Mouse (Mus musculus): Measurements from ENCODE around the gene Vstm2l. TPM values are rescaled to one million over a fixed set of nuclear protein-coding genes. Genes with fewer than 3 reads are reported as not detected.

Gene Vstm2l
- total and polyA plus RNA-seq, 3 experiments: not detected

DNA sequence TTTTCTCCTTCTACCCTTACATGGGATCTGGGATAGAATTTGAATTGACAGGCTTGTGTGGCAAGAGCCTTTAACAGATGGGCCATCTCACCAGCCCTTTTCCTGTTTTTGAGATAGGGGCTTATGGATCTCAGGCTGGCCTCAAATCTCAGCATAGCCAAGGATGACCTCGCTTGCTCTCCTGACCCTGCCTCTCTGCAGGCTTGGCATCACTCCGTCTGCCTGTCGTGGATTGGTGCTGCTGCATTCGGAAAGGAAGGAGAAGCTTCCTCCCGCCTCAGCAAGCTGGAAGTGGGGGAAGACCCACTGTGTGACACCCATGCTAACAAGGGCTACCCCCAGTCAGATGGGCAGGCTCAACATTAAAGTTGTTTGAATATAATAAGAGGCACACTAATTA is 64.8 kb downstream of the Vstm2l start:
- DNase-seq (ENCODE audit: low spot score): no peak
- Histone ChIP-seq H3K4me1 (ENCODE audit: insufficient read depth, low read depth, low read length) (no peaks in the 10 kb centered on the region), H3K36me3 (replicated peaks) (peaks cover 47% of the 10 kb centered on the region), H3K9me3 (replicated peaks) (no peaks in the 10 kb centered on the region), H3K27me3 (ENCODE audit: insufficient read depth, low read length) (no peaks in the 10 kb centered on the region), H3K4me3 (ENCODE audit: low read depth, low read length) (no peak overlapping the region)
- ATAC-seq (ENCODE audit: extremely low read depth, insufficient number of reproducible peaks, low FRiP score, poor library complexity, severe bottlenecking): no peak
- no peak for TF ChIP-seq GATA2 (IDR thresholded peaks at IDR 0.05; ENCODE audit: borderline replicate concordance, low read depth, low read length)
- TF ChIP-seq CTCF (IDR thresholded peaks at IDR 0.05; ENCODE audit: low read depth, low read length): no peak
- no peak for TF ChIP-seq POLR2AphosphoS5 (IDR thresholded peaks at IDR 0.05; ENCODE audit: insufficient replicate concordance, low read depth, low read length)
- no peak for TF ChIP-seq GATA1 (IDR thresholded peaks at IDR 0.05; ENCODE audit: borderline replicate concordance, low read length)

- Histone ChIP-seq H3K36me3 (replicated peaks) (peaks cover 80% of the 10 kb centered on the region), H3K4me3 (ENCODE audit: low read depth, low read length) (no peak overlapping the region), H3K27me3 (ENCODE audit: insufficient read depth, low read length) (no peaks in the 10 kb centered on the region), H3K4me1 (ENCODE audit: insufficient read depth, low read depth, low read length) (no peaks in the 10 kb centered on the region), H3K9me3 (replicated peaks) (no peaks in the 10 kb centered on the region)
- TF ChIP-seq CTCF (IDR thresholded peaks at IDR 0.05; ENCODE audit: low read depth, low read length) (no peak), GATA1 (IDR thresholded peaks at IDR 0.05; ENCODE audit: borderline replicate concordance, low read length) (no peak), TAL1 (conservative IDR thresholded peaks at IDR 0.05; ENCODE audit: low read depth, low read length) (no peak), GATA2 (IDR thresholded peaks at IDR 0.05; ENCODE audit: borderline replicate concordance, low read depth, low read length) (no peak), POLR2AphosphoS5 (IDR thresholded peaks at IDR 0.05; ENCODE audit: insufficient replicate concordance, low read depth, low read length) (no peak)
- ATAC-seq (ENCODE audit: extremely low read depth, insufficient number of reproducible peaks, low FRiP score, poor library complexity, severe bottlenecking) (no peak), DNase-seq (ENCODE audit: low spot score) (no peak)
These were observed 68.3 kb downstream of the Vstm2l start for GRCm38 (mm10) chr2:157982727-157983126.

- DNase-seq (ENCODE audit: low spot score) (no peak), ATAC-seq (ENCODE audit: extremely low read depth, insufficient number of reproducible peaks, low FRiP score, poor library complexity, severe bottlenecking) (no peak)
- H3K27me3 ChIP-seq (ENCODE audit: insufficient read depth, low read length): no peaks in the 10 kb centered on the region
- no peaks in the 10 kb centered on the region for H3K9me3 ChIP-seq (replicated peaks)
- peaks cover 85% of the 10 kb centered on the region for H3K36me3 ChIP-seq (replicated peaks)
- no peak overlapping the region for H3K4me3 ChIP-seq (ENCODE audit: low read depth, low read length)
- no peak for TF ChIP-seq GATA1 (IDR thresholded peaks at IDR 0.05; ENCODE audit: borderline replicate concordance, low read length)
- TF ChIP-seq TAL1 (conservative IDR thresholded peaks at IDR 0.05; ENCODE audit: low read depth, low read length): no peak
- no peak for TF ChIP-seq CTCF (IDR thresholded peaks at IDR 0.05; ENCODE audit: low read depth, low read length)
- no peak for TF ChIP-seq GATA2 (IDR thresholded peaks at IDR 0.05; ENCODE audit: borderline replicate concordance, low read depth, low read length)
- no peak for TF ChIP-seq POLR2AphosphoS5 (IDR thresholded peaks at IDR 0.05; ENCODE audit: insufficient replicate concordance, low read depth, low read length)
- peaks cover 2% of the 10 kb centered on the region; the same call in 1 of the 2 replicates for H3K4me1 ChIP-seq (ENCODE audit: insufficient read depth, low read depth, low read length)
These were observed 68.8 kb downstream of the Vstm2l start for GRCm38 (mm10) chr2:157983276-157983675.

DNA sequence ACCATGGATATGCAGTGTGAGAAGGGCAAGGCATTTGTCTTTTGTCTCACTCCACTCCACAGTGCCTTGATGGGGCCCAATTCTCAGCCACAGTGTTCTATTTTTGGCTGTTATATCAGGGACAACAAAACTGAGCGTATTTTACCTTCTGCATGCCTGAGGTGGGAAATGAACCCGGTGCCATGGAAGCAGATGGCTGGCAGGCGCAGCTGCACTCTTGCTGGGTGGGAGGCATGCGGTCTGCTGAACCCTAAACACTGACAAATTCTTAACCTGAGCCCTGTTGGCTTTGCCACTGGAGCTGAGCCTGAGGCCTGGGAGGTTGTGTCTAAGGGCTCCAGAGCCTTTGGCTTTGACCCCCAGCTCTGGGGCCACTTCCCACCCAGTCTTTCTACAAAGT is 71.2 kb downstream of the Vstm2l start:
- ATAC-seq (ENCODE audit: extremely low read depth, insufficient number of reproducible peaks, low FRiP score, poor library complexity, severe bottlenecking) (no peak), DNase-seq (ENCODE audit: low spot score) (no peak)
- Histone ChIP-seq H3K4me3 (ENCODE audit: low read depth, low read length) (no peak overlapping the region), H3K4me1 (ENCODE audit: insufficient read depth, low read depth, low read length) (peaks cover 3% of the 10 kb centered on the region; the same call in 1 of the 2 replicates), H3K27me3 (ENCODE audit: insufficient read depth, low read length) (no peaks in the 10 kb centered on the region), H3K36me3 (replicated peaks) (peaks cover 95% of the 10 kb centered on the region), H3K9me3 (replicated peaks) (no peaks in the 10 kb centered on the region)
- no peak for TF ChIP-seq CTCF (IDR thresholded peaks at IDR 0.05; ENCODE audit: low read depth, low read length)
- TF ChIP-seq TAL1 (conservative IDR thresholded peaks at IDR 0.05; ENCODE audit: low read depth, low read length): no peak
- no peak for TF ChIP-seq GATA2 (IDR thresholded peaks at IDR 0.05; ENCODE audit: borderline replicate concordance, low read depth, low read length)
- TF ChIP-seq POLR2AphosphoS5 (IDR thresholded peaks at IDR 0.05; ENCODE audit: insufficient replicate concordance, low read depth, low read length): no peak
- no peak for TF ChIP-seq GATA1 (IDR thresholded peaks at IDR 0.05; ENCODE audit: borderline replicate concordance, low read length)

DNA sequence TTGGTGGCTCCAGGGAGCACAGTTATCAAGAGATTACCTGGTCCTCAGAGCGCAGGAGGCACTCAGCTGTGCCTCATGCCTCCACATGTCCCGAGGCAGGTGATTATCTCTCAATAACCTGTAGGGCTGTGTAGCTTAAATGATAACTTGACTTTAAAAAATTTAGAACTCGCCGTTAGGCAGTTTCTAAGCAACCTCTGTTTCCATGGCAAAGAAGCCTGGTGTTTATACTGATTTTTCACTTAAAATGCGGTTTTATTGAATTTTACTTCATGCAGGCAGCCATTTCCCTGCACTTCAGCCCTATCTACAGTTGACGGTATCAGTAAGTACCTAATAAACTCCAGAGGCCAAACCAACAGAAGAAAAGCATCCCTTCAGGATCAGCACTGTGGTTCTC is 71.8 kb downstream of the Vstm2l start:
- TF ChIP-seq GATA1 (IDR thresholded peaks at IDR 0.05; ENCODE audit: borderline replicate concordance, low read length) (no peak), GATA2 (IDR thresholded peaks at IDR 0.05; ENCODE audit: borderline replicate concordance, low read depth, low read length) (no peak), CTCF (IDR thresholded peaks at IDR 0.05; ENCODE audit: low read depth, low read length) (no peak), POLR2AphosphoS5 (IDR thresholded peaks at IDR 0.05; ENCODE audit: insufficient replicate concordance, low read depth, low read length) (no peak), TAL1 (conservative IDR thresholded peaks at IDR 0.05; ENCODE audit: low read depth, low read length) (no peak)

GRCm38 (mm10) chr2:157988416-157989190 is 74.2 kb downstream of the Vstm2l start:
- TF ChIP-seq GATA2 (IDR thresholded peaks at IDR 0.05; ENCODE audit: borderline replicate concordance, low read depth, low read length): no peak
- no peak for TF ChIP-seq TAL1 (conservative IDR thresholded peaks at IDR 0.05; ENCODE audit: low read depth, low read length)
- no peak for TF ChIP-seq CTCF (IDR thresholded peaks at IDR 0.05; ENCODE audit: low read depth, low read length)
- TF ChIP-seq POLR2AphosphoS5 (IDR thresholded peaks at IDR 0.05; ENCODE audit: insufficient replicate concordance, low read depth, low read length): no peak
- TF ChIP-seq GATA1 (IDR thresholded peaks at IDR 0.05; ENCODE audit: borderline replicate concordance, low read length): no peak
- DNase-seq (ENCODE audit: low spot score): no peak
- ATAC-seq (ENCODE audit: extremely low read depth, insufficient number of reproducible peaks, low FRiP score, poor library complexity, severe bottlenecking): no peak
- Histone ChIP-seq H3K27me3 (ENCODE audit: insufficient read depth, low read length) (no peaks in the 10 kb centered on the region), H3K4me1 (ENCODE audit: insufficient read depth, low read depth, low read length) (peaks cover 3% of the 10 kb centered on the region; the same call in 1 of the 2 replicates), H3K9me3 (replicated peaks) (no peaks in the 10 kb centered on the region), H3K4me3 (ENCODE audit: low read depth, low read length) (no peak overlapping the region), H3K36me3 (replicated peaks) (peaks cover 97% of the 10 kb centered on the region)

More for the DNA sequence above, 71.8 kb downstream of the Vstm2l start:
- Histone ChIP-seq H3K4me1 (ENCODE audit: insufficient read depth, low read depth, low read length) (peaks cover 3% of the 10 kb centered on the region; the same call in 1 of the 2 replicates), H3K27me3 (ENCODE audit: insufficient read depth, low read length) (no peaks in the 10 kb centered on the region), H3K36me3 (replicated peaks) (peaks cover 95% of the 10 kb centered on the region), H3K9me3 (replicated peaks) (no peaks in the 10 kb centered on the region), H3K4me3 (ENCODE audit: low read depth, low read length) (no peak overlapping the region)
- DNase-seq (ENCODE audit: low spot score): no peak
- ATAC-seq (ENCODE audit: extremely low read depth, insufficient number of reproducible peaks, low FRiP score, poor library complexity, severe bottlenecking): no peak
